Mouse (Mus musculus) kidney, embryonic 14.5 days (tissue): Measurements from ENCODE around the gene Cdc42bpg. TPM values are rescaled to one million over a fixed set of nuclear protein-coding genes. Genes with fewer than 3 reads are reported as not detected.

Experiments used
- ATAC-seq: fragments of 200-750 bp; cut with Nextera tagmentation; 2 replicates; pipeline ENCODE4 v1.8.0; 2017; ENCODE audit warnings: moderate number of reproducible peaks, mild to moderate bottlenecking, moderate TSS enrichment, moderate library complexity; ENCODE audit not compliant: low FRiP score, low TSS enrichment
- H3K27ac ChIP-seq: fragments of 300-500 bp; sonication (generic); 2 replicates; pipeline ENCODE4 v1.5.1; 2014; ENCODE audit warnings: low read depth, mild to moderate bottlenecking, low read length, moderate library complexity, mixed read lengths
- H3K27me3 ChIP-seq: fragments of 300-500 bp; sonication (generic); 2 replicates; pipeline ENCODE4 v1.6.1; 2014; ENCODE audit warnings: mild to moderate bottlenecking, low read length; ENCODE audit not compliant: control insufficient read depth, insufficient read depth
- H3K36me3 ChIP-seq: fragments of 300-500 bp; sonication (generic); 2 replicates; pipeline ENCODE4 v1.6.1; 2014; ENCODE audit warnings: low read length, mixed read lengths; ENCODE audit not compliant: control insufficient read depth, insufficient read depth
- H3K4me1 ChIP-seq: fragments of 300-500 bp; sonication (generic); 2 replicates; pipeline ENCODE4 v1.6.1; 2014; ENCODE audit warnings: low read length, mixed read lengths; ENCODE audit not compliant: control insufficient read depth, insufficient read depth
- H3K4me2 ChIP-seq: fragments of 300-500 bp; sonication (generic); replicated peaks from 2 replicates; pipeline ENCODE4 v1.6.1; 2014; ENCODE audit warnings: low read depth, mild to moderate bottlenecking, low read length
- H3K4me3 ChIP-seq: fragments of 300-500 bp; sonication (generic); 2 replicates; pipeline ENCODE4 v1.5.1; 2014; ENCODE audit warnings: mild to moderate bottlenecking, low read length
- H3K9ac ChIP-seq: fragments of 300-500 bp; sonication (generic); 2 replicates; pipeline ENCODE4 v1.6.1; 2014; ENCODE audit warnings: low read depth, mild to moderate bottlenecking, low read length, moderate library complexity
- H3K9me3 ChIP-seq: fragments of 300-500 bp; sonication (generic); 2 replicates; pipeline ENCODE4 v1.6.1; 2016; ENCODE audit warnings: low read length; ENCODE audit not compliant: control insufficient read depth
- WGBS: fragments of 180-500 bp; shearing (Covaris S2); extraction: QIAGEN DNeasy Blood & Tissue Kit; methylation state at CpG from one replicate; pipeline ENCODE4 v1.1.7; 2014; 5-methylcytosine and 5-hydroxymethylcytosine counted together
- polyA plus RNA-seq: library from polyadenylated mRNA; unstranded; fragments of >200 nt; fragmentation: Nextera tagmentation; extraction: Ambion mirVana; gene quantifications from 2 replicates; pipeline ENCODE4 v1.2.1, GENCODE M21; 2014

Gene Cdc42bpg
- polyA plus RNA-seq, 1 experiment from 2014 or later: 0.89 TPM

DNA sequence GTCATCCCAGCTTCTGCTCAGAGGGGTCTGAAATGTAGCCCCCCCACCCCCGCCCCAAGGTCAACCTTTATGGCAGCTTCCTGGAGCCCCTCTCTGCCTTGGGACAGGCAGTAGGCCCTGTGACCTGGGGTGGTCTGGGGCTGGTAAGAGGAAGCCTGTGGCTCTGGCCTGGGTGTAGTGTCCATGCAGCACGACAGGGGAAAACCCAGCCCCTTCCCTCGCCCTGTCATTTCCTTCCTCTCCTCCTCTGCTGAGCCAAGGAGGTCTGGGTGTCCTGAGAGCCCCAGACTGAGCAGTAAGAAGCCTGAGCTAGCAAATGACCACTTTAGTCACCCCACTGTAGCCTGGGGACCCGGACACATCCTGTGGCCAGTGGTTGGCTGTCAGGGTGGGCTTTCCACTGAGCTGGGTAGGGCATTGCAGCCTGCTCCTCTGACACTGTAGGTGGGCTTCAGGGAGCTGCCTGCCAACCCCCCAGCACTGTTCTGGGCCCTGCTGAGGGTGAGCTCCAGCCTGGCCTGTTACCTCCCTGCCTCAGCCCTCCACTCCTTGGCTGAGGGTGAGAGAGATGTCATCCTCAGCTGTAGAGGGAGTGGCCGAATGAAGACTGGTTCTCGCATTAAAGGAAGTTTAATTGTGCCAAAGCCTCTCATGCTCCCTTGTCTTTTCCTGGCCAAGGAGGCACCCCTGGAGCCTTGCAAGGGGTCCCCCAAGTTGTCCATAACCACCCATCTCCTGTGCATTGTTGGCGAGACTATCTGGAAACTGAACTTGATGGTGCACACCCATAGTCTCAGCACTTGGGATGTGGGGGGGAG is 6.6 kb upstream of the Cdc42bpg start:
- Histone ChIP-seq H3K27ac (peak overlapping the region; percentile 24; the same call in 1 of the 2 replicates), H3K9ac (no peak overlapping the region), H3K4me3 (no peak overlapping the region), H3K36me3 (peaks cover 52% of the 10 kb centered on the region), H3K4me1 (no peaks in the 10 kb centered on the region), H3K27me3 (no peaks in the 10 kb centered on the region), H3K4me2 (no peak overlapping the region), H3K9me3 (no peaks in the 10 kb centered on the region)
- ATAC-seq: no peak
- WGBS: 86% methylated on average over 7 of the region's 7 CpGs

DNA sequence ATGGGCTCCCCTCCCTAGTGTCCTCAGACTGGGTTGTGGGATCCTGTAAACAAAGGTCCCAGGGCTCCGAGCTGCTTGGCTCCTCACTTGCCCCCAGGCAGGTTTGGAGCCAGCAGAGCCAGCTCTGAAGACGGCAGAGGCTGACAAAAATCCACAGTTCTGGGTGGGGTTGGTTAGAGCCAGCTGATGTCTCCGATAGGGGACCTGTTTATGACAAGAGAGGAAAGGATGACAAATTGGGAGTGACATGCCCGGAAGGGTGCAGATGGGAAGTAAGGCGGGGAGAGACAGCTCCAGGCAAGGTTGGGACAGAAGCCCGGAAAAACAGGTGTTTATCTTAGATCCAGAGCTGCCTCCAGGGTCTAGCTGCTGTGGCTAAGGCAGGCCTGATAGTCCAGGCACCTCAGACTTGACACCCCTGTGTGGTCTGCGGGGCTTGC is 5.8 kb upstream of the Cdc42bpg start:
- Histone ChIP-seq H3K4me3 (no peak overlapping the region), H3K27me3 (no peaks in the 10 kb centered on the region), H3K4me1 (no peaks in the 10 kb centered on the region), H3K9me3 (no peaks in the 10 kb centered on the region), H3K4me2 (no peak overlapping the region), H3K9ac (no peak overlapping the region), H3K36me3 (peaks cover 44% of the 10 kb centered on the region), H3K27ac (no peak overlapping the region)
- 76% methylated on average over 7 of the region's 7 CpGs for WGBS
- ATAC-seq: no peak

DNA sequence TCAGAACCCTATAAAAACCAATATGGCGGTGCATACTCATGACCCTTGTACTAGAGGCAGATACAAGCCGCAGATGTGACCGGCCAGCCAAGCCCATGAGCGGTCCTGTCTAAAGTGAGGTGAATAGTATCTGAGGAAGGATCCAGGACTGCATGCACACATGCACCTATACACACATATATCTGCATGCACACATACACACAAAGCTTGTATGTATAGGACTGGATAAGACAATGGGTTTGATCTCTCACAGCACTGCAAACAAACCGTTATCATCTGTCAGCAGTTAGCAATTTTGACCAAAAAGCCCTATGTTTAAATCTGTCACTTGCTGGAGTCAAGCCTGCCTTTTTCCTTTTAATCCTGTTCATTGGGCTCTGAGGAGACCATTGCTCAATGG is 4.1 kb upstream of the Cdc42bpg start:
- no peak for ATAC-seq
- no peak overlapping the region for H3K9ac ChIP-seq
- no peak overlapping the region for H3K4me3 ChIP-seq
- no peak overlapping the region for H3K27ac ChIP-seq
- 0 out of 2 replicates have a peak, but pooled peaks cover 5% of the 10 kb centered on the region for H3K4me1 ChIP-seq
- no peaks in the 10 kb centered on the region for H3K27me3 ChIP-seq
- WGBS: 94% methylated on average over 5 of the region's 5 CpGs
- no peak overlapping the region for H3K4me2 ChIP-seq
- no peaks in the 10 kb centered on the region for H3K9me3 ChIP-seq
- peaks cover 27% of the 10 kb centered on the region for H3K36me3 ChIP-seq

DNA sequence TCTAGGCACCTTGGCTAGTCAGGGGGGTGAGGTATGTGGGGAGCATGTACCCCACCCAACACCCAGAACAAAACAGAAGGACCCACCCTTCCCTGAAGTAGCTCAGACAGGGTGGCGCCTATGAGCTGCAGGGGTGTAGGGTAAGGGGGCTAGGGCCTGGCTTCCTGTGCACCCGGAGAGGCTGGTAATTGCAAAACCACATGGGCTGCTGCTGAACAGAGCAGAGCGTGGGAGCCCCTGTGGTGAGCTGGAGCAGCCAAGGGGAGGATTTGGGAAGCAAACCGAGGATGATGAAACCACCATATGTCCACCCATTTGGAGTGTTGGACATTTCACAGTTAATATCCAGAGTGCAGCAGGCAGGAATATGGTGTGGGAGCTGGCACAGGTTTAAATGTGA is 3.7 kb upstream of the Cdc42bpg start:
- Histone ChIP-seq H3K9me3 (no peaks in the 10 kb centered on the region), H3K27ac (no peak overlapping the region), H3K4me2 (no peak overlapping the region), H3K27me3 (no peaks in the 10 kb centered on the region), H3K9ac (no peak overlapping the region), H3K4me1 (0 out of 2 replicates have a peak, but pooled peaks cover 8% of the 10 kb centered on the region), H3K36me3 (peaks cover 23% of the 10 kb centered on the region), H3K4me3 (no peak overlapping the region)
- WGBS: 31% methylated on average over 4 of the region's 4 CpGs
- no peak for ATAC-seq

DNA sequence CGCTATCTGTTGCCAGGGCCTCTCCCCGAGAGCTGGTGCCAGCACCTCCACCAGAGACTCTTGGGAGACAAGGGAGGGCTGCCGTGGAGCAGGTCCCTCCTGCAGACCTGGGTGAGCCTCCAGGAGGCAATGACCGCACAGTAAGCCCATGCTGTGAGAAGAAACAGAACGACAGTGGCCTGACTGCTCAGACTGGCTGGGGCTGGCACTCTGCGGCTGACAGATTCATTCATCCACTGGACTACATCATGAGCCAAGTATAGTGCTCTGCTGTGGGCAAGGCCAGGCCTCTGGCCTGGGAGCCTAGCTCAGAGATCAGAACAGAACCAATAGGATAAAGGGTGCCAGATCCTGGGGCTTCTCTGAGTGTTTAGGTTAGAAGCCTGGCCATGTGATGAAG is 2.4 kb upstream of the Cdc42bpg start:
- no peak for ATAC-seq
- WGBS: 80% methylated on average over 6 of the region's 6 CpGs
- Histone ChIP-seq H3K9ac (no peak overlapping the region), H3K4me2 (no peak overlapping the region), H3K27ac (no peak overlapping the region), H3K4me3 (no peak overlapping the region), H3K4me1 (0 out of 2 replicates have a peak, but pooled peaks cover 9% of the 10 kb centered on the region), H3K27me3 (no peaks in the 10 kb centered on the region), H3K9me3 (no peaks in the 10 kb centered on the region), H3K36me3 (peaks cover 10% of the 10 kb centered on the region)

DNA sequence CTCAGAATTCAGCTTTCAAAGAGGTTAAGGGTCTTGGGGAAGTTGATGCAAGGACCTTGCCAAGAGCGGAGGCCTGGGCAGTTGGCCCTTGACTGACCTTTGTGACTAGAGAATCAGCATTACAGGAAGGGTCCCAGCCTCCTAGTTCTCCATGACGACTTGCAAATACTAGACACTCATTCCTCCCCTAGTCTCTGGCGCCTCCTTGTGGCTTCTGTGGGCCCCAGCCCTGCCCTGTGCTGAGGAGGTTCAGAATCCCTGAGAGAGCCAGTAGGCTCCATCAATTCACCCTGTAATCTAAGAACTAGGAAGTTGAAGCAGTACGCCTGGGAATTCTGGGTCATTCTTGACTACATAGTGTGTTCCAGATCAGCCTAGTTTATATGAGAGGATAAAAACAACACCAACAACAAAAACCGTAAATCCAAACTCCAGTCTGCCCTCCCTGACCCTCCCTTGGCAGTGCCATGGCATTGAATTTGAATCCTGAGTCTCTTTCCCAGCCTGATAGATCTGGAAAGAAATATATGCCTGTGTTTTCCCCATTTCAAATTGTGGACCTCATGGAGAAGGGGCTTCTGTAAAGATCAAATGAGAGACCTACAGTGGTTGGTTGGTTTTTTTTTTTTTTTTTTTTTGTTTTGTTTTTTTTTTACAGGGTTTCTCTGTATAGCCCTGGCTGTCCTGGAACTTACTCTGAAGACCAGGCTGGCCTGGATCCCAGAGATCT is 1.3 kb upstream of the Cdc42bpg start:
- 21% methylated on average over 5 of the region's 5 CpGs for WGBS
- Histone ChIP-seq H3K9ac (no peak overlapping the region), H3K27ac (no peak overlapping the region)

DNA sequence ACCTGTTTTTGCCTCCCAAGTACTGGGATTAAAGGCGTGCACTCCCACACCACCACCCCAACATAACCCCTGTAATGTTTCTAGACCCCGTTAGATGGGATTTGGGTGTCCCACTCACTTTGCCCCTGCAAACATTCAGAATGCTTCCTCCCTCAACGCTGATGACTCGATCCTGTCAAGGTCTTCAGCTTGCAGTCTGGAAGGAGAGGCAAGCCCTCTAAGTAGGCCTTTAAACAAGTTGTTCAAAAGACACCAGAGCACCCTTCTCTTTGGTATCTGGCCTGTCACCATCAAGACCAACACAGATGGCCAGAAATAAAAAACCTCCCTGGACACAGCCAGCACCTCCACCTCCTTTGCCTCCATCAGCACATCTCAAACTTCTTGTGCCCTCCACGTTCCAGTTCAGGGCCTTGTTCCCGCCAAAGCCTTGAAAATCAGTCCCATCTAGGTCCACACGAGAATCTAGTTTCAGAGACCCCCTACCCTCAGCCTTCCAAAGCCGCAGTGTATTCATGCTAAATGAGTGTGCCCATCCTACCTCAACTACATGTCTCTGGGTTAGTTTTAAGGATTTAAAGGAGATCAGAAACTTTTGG is 640 bp upstream of the Cdc42bpg start:
- Histone ChIP-seq H3K36me3 (peaks cover 5% of the 10 kb centered on the region; the same call in 1 of the 2 replicates), H3K9ac (peak overlapping the region; percentile 75), H3K4me2 (peak overlapping the region; percentile 81), H3K27me3 (no peaks in the 10 kb centered on the region), H3K9me3 (no peaks in the 10 kb centered on the region), H3K4me3 (peak overlapping the region; percentile 71), H3K4me1 (0 out of 2 replicates have a peak, but pooled peaks cover 9% of the 10 kb centered on the region), H3K27ac (peak overlapping the region; percentile 57; the same call in 1 of the 2 replicates)
- ATAC-seq: no peak
- 56% methylated on average over 8 of the region's 8 CpGs for WGBS

More for the DNA sequence above, 1.3 kb upstream of the Cdc42bpg start:
- 0 out of 2 replicates have a peak, but pooled peaks cover 9% of the 10 kb centered on the region for H3K4me1 ChIP-seq
- no peak overlapping the region for H3K4me3 ChIP-seq
- H3K9me3 ChIP-seq: no peaks in the 10 kb centered on the region
- no peaks in the 10 kb centered on the region for H3K27me3 ChIP-seq
- H3K4me2 ChIP-seq: no peak overlapping the region
- peak; percentile 71 for ATAC-seq
- H3K36me3 ChIP-seq: peaks cover under 1% of the 10 kb centered on the region; the same call in 1 of the 2 replicates

DNA sequence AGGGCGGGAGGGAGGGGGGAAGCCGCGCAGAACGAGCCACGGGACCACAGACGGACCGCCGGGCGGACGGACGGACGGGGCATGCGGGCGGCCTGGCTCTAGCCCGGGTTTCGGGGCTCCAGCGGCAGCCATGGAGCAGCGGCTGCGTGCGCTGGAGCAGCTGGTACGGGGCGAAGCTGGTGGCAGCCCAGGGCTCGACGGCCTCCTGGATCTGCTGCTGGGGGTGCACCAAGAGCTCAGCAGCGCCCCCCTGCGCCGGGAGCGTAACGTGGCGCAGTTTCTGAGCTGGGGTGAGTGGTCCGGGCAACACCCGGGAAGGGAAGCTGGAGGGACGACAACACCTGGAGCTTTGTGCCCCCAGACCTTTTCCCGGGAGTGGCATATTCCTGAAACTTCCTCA is 330 bp downstream of the Cdc42bpg start:
- Histone ChIP-seq H3K27me3 (no peaks in the 10 kb centered on the region), H3K9me3 (no peaks in the 10 kb centered on the region), H3K4me2 (peak overlapping the region; percentile 81), H3K27ac (0 out of 2 replicates have a peak overlapping the region, but pooled peaks have one; percentile 42), H3K9ac (peak overlapping the region; percentile 75), H3K36me3 (peaks cover 14% of the 10 kb centered on the region), H3K4me3 (peak overlapping the region; percentile 71), H3K4me1 (0 out of 2 replicates have a peak, but pooled peaks cover 9% of the 10 kb centered on the region)
- WGBS: 0% methylated on average over 19 of the region's 34 CpGs
- peak; percentile 68 for ATAC-seq
